Mouse (Mus musculus) embryonic fibroblast, embryonic 13.5 days (primary cell): ENCODE data around the gene Myom1.

ENCODE experiments used
- CTCF ChIP-seq: IDR thresholded peaks from 2 replicates; pipeline ENCODE4 v1.5.1; 2011; ENCODE audit warnings: mild to moderate bottlenecking, control low read depth, low read length, moderate library complexity, borderline replicate concordance; ENCODE audit not compliant: insufficient read depth
- POLR2A ChIP-seq: IDR thresholded peaks from 2 replicates; pipeline ENCODE4 v1.6.1; 2011; ENCODE audit warnings: low read depth, mild to moderate bottlenecking, control low read depth, low read length, moderate library complexity

DNA sequence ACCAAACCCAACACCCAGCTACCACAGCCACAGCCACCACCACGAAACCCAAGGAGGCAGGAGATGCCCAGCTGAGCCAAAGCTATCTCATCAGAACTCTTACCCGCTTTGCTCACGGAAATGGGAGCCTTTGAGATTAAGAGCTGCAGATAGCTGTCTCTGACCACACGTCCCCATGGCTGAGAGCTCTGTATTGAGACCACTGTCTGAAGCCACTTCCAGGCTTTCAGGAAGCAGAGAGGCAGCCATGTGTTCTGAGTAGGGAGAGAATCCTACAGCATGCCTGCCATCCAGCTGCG is 38.1 kb downstream of the Myom1 start:
- TF ChIP-seq CTCF (no peak), POLR2A (no peak)
